Mouse (Mus musculus) heart, adult 8-10 months (tissue): ENCODE measurements around the gene Incenp. TPM values are rescaled to one million over a fixed set of nuclear protein-coding genes. Genes with fewer than 3 reads are reported as not detected.
"Not testable (repeated sequence)": the region's sequence is repeated elsewhere in the genome, so short reads cannot be mapped to it uniquely, and the experiment has no call there.

ENCODE experiments used
- DNase-seq: peaks from one replicate; pipeline ENCODE4 v3.0.0; 2022; ENCODE audit warnings: low spot score
- total RNA-seq, 4 experiments: library from RNA; stranded (reverse); gene quantifications; 2 replicates each; pipeline ENCODE4 v1.2.4; 2022

Gene Incenp
- total RNA-seq, 4 experiments from 2014 or later: 5.0 to 7.0 (median 5.1) TPM

- no peak for DNase-seq
Observed at GRCm38 (mm10) chr19:9918176-9918861, 19.0 kb upstream of the Incenp start.

- no peak for DNase-seq
Observed at GRCm38 (mm10) chr19:9917727-9918126, 18.4 kb upstream of the Incenp start.

GRCm38 (mm10) chr19:9915935-9916334 is 16.6 kb upstream of the Incenp start:
- DNase-seq: peak; percentile 85

GRCm38 (mm10) chr19:9914346-9914745 is 15.0 kb upstream of the Incenp start:
- DNase-seq: no peak

GRCm38 (mm10) chr19:9913784-9914183 is 14.4 kb upstream of the Incenp start:
- peak; percentile 9 for DNase-seq

GRCm38 (mm10) chr19:9911314-9911754 is 12.0 kb upstream of the Incenp start:
- peak; percentile 52 for DNase-seq

- DNase-seq: no peak
Observed at GRCm38 (mm10) chr19:9909351-9909750, 10.0 kb upstream of the Incenp start.

GRCm38 (mm10) chr19:9900696-9901095 is 1.3 kb upstream of the Incenp start:
- DNase-seq: not testable (repeated sequence)

GRCm38 (mm10) chr19:9899780-9900146 is 412 bp upstream of the Incenp start:
- no peak for DNase-seq

- DNase-seq: no peak
Observed at GRCm38 (mm10) chr19:9898339-9899066, 848 bp downstream of the Incenp start.

- DNase-seq: no peak
Observed at GRCm38 (mm10) chr19:9896067-9896466, 3.3 kb downstream of the Incenp start.

GRCm38 (mm10) chr19:9886771-9887170 is 12.6 kb downstream of the Incenp start:
- DNase-seq: no peak

- no peak for DNase-seq
Observed at GRCm38 (mm10) chr19:9886348-9886747, 13.0 kb downstream of the Incenp start.

- DNase-seq: no peak
Observed at GRCm38 (mm10) chr19:9878186-9878835, 21.0 kb downstream of the Incenp start.

- DNase-seq: no peak
Observed at GRCm38 (mm10) chr19:9865466-9865865, 33.9 kb downstream of the Incenp start.

- DNase-seq: no peak
Observed at GRCm38 (mm10) chr19:9864856-9865255, 34.5 kb downstream of the Incenp start.

GRCm38 (mm10) chr19:9860821-9861220 is 38.5 kb downstream of the Incenp start:
- not testable (repeated sequence) for DNase-seq

- not testable (repeated sequence) for DNase-seq
Observed at GRCm38 (mm10) chr19:9849368-9850075, 49.8 kb downstream of the Incenp start.

GRCm38 (mm10) chr19:9847262-9847661 is 52.1 kb downstream of the Incenp start, which contains the start of gene Scgb2a2:
Gene Scgb2a2 (plus strand): TSS chr19:9847562.
- no peak for DNase-seq

GRCm38 (mm10) chr19:9837341-9837715 is 62.0 kb downstream of the Incenp start:
- no peak for DNase-seq

- DNase-seq: peak; percentile 48
Observed at GRCm38 (mm10) chr19:9836581-9837340, 62.6 kb downstream of the Incenp start.
